Mouse (Mus musculus): ENCODE data around the gene Dtd2. TPM values are rescaled to one million over a fixed set of nuclear protein-coding genes. Genes with fewer than 3 reads are reported as not detected.
A peak's percentile ranks its signal among the peaks of the same experiment; 100 is the strongest.

Gene Dtd2
- polyA plus RNA-seq, 1 experiment from 2014 or later, result 21.1 TPM

DNA sequence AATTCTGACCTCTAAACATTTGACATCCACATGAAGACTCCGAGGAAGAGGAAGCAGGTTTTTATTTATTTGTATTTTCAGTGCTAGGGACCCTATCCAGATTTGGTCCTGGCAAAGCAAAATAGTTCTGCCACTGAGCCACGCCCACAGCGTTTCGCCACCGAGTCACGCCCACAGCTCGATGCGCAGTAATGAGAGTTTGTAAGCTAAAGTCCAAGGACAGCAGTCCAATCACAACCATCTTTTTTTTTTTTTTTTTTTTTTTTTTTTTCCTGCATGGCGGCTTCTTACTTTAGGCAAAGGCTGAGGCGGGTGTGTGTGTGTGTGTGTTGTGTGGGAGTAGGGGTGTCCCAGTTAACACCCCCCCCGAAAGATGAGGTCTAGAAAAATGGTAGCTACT is 7.7 kb upstream of the Dtd2 start:
- WGBS, result 71% methylated on average over 10 of the region's 11 CpGs
- Histone ChIP-seq H3K9ac (ENCODE audit: low read length) (no peak overlapping the region), H3K36me3 (ENCODE audit: control insufficient read depth, insufficient read depth, low read length) (no peaks in the 10 kb centered on the region), H3K9me3 (replicated peaks; ENCODE audit: control insufficient read depth, low read length) (no peaks in the 10 kb centered on the region), H3K4me2 (ENCODE audit: low read depth, low read length) (no peak overlapping the region), H3K4me3 (replicated peaks; ENCODE audit: low read length) (no peak overlapping the region), H3K4me1 (ENCODE audit: control insufficient read depth, insufficient read depth, low read length) (no peaks in the 10 kb centered on the region), H3K27ac (ENCODE audit: low read length) (no peak overlapping the region), H3K27me3 (ENCODE audit: control insufficient read depth, insufficient read depth, low read length) (no peaks in the 10 kb centered on the region)
- ATAC-seq (ENCODE audit: insufficient read depth, low FRiP score), result no peak

DNA sequence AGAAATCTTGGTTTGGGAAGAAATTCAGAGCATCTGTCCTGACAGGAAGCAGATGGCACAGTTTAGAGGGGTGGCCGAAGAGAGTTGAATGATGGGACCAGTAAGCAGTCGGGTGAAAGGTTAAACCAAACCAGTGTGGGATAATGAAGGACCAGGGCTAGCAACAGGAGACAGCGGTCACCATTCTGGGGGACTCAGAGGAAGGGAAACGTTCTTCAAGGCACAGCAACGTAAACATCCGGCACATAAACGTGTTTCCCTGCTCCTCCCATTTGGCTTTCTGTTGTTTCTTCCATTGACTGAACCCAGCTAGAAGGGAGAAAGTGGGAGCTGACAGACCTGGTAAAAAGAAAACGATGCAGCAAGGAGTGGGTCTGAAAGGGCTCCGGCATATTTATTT is 7.0 kb upstream of the Dtd2 start:
- Histone ChIP-seq H3K9me3 (replicated peaks; ENCODE audit: control insufficient read depth, low read length) (no peaks in the 10 kb centered on the region), H3K27ac (ENCODE audit: low read length) (no peak overlapping the region), H3K4me3 (replicated peaks; ENCODE audit: low read length) (no peak overlapping the region), H3K9ac (ENCODE audit: low read length) (no peak overlapping the region), H3K4me1 (ENCODE audit: control insufficient read depth, insufficient read depth, low read length) (no peaks in the 10 kb centered on the region), H3K27me3 (ENCODE audit: control insufficient read depth, insufficient read depth, low read length) (no peaks in the 10 kb centered on the region), H3K36me3 (ENCODE audit: control insufficient read depth, insufficient read depth, low read length) (no peaks in the 10 kb centered on the region), H3K4me2 (ENCODE audit: low read depth, low read length) (no peak overlapping the region; the same call in 1 of the 2 replicates)
- 22% methylated on average over 9 of the region's 9 CpGs for WGBS
- ATAC-seq (ENCODE audit: insufficient read depth, low FRiP score), result no peak

DNA sequence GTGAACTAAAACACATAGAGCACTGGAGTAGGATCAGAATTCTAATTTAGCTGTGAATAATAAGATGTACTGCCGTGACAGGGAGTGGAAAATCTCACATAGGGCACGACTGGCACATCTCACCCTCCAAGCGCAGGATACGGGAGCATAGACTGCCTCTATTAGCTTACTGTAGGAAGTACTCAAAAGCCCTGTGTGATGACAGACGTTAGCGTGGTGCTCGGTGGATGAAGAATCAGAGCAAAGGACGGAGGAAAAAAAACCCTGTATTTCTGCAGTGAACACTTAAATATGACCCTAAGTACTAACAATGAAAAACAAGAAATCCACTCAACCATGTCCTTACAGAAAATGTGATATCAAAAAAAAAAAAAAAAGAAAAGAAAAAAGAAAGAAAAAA is 5.9 kb upstream of the Dtd2 start:
- H3K4me1 ChIP-seq (ENCODE audit: control insufficient read depth, insufficient read depth, low read length), result no peaks in the 10 kb centered on the region
- 54% methylated on average over 8 of the region's 8 CpGs for WGBS
- no peak for ATAC-seq (ENCODE audit: insufficient read depth, low FRiP score)

DNA sequence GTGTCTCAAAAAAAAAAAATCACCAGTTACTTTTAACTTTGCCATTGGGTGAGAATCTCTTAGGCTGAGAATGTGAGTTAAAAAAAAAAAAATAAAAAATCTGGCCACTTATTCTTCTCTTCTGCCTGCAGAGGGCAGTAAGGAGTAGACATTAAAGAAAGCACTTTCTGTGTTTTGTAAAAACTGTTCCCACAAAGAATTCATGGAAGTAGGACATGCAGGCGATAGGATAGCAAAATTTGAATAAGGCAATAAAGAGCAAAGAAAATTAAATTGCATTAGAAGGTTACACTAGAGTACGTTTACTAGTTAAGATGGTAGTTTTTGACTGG is 4.3 kb upstream of the Dtd2 start:
- 62% methylated on average over 2 of the region's 2 CpGs for WGBS
- no peak overlapping the region for H3K4me3 ChIP-seq (replicated peaks; ENCODE audit: low read length)
- no peak overlapping the region for H3K9ac ChIP-seq (ENCODE audit: low read length)
- no peaks in the 10 kb centered on the region for H3K36me3 ChIP-seq (ENCODE audit: control insufficient read depth, insufficient read depth, low read length)
- no peak for ATAC-seq (ENCODE audit: insufficient read depth, low FRiP score)
- H3K4me2 ChIP-seq (ENCODE audit: low read depth, low read length), result no peak overlapping the region
- H3K27ac ChIP-seq (ENCODE audit: low read length), result no peak overlapping the region
- H3K9me3 ChIP-seq (replicated peaks; ENCODE audit: control insufficient read depth, low read length), result no peaks in the 10 kb centered on the region
- no peaks in the 10 kb centered on the region for H3K4me1 ChIP-seq (ENCODE audit: control insufficient read depth, insufficient read depth, low read length)
- no peaks in the 10 kb centered on the region for H3K27me3 ChIP-seq (ENCODE audit: control insufficient read depth, insufficient read depth, low read length)

More for the DNA sequence above, 5.9 kb upstream of the Dtd2 start:
- H3K27ac ChIP-seq (ENCODE audit: low read length), result no peak overlapping the region
- no peak overlapping the region for H3K9ac ChIP-seq (ENCODE audit: low read length)
- H3K27me3 ChIP-seq (ENCODE audit: control insufficient read depth, insufficient read depth, low read length), result no peaks in the 10 kb centered on the region
- H3K4me2 ChIP-seq (ENCODE audit: low read depth, low read length), result no peak overlapping the region
- no peaks in the 10 kb centered on the region for H3K36me3 ChIP-seq (ENCODE audit: control insufficient read depth, insufficient read depth, low read length)
- no peaks in the 10 kb centered on the region for H3K9me3 ChIP-seq (replicated peaks; ENCODE audit: control insufficient read depth, low read length)
- H3K4me3 ChIP-seq (replicated peaks; ENCODE audit: low read length), result no peak overlapping the region

DNA sequence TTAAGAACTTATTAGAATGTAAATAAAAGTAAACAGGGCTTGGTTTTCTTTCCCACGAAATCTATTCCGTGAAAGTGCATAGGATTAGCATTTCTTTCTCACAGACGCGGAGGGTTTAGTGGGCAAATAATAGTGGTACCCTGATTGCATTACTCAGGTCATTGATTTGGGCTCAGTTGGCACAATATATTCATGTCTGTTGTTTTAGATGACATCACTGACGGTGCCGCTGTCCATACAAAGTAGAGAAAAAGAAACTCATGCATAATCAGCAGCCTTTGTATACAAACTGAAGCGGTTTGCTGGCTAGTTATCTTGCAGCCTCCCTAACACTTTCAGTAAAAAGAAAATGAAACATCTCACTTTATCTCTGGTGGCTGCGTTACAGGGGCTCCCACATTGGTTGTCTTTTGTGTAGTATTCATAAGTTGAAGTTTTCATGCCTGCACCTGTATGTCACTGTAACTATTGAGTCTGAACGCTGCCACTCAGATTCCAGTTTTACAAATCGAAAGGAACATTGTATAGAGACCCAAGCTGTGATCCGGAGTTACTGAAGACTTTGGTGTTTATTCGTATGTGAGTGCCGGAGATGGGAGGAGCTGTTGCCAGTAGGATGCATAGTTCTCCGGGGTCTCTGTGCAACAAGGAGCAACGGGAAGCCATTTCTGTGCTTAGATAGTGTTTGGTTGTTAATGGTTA is 3.8 kb upstream of the Dtd2 start:
- Histone ChIP-seq H3K36me3 (ENCODE audit: control insufficient read depth, insufficient read depth, low read length) (no peaks in the 10 kb centered on the region), H3K27me3 (ENCODE audit: control insufficient read depth, insufficient read depth, low read length) (no peaks in the 10 kb centered on the region), H3K4me1 (ENCODE audit: control insufficient read depth, insufficient read depth, low read length) (peaks cover under 1% of the 10 kb centered on the region; the same call in 1 of the 2 replicates), H3K9me3 (replicated peaks; ENCODE audit: control insufficient read depth, low read length) (no peaks in the 10 kb centered on the region), H3K4me2 (ENCODE audit: low read depth, low read length) (no peak overlapping the region), H3K4me3 (replicated peaks; ENCODE audit: low read length) (no peak overlapping the region), H3K9ac (ENCODE audit: low read length) (no peak overlapping the region), H3K27ac (ENCODE audit: low read length) (no peak overlapping the region)
- WGBS, result 69% methylated on average over 15 of the region's 15 CpGs
- ATAC-seq (ENCODE audit: insufficient read depth, low FRiP score), result no peak

DNA sequence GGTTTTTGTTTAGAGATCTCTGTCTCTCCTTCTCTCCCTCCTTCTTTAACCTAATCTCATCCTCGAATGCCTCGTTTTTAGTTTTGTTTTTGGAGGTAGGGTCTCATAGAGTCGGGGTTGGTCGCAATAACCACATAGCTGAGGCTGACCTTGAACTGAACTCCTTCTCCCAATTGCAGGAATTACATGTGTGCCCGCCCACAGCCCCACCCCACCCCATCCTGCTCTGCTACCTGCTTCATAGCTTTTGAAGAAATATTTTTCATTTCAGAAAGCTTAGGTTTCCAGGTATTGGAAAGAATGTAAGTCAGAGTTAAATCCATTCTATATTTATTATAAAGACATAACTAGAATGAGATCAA is 313 bp upstream of the Dtd2 start:
- Histone ChIP-seq H3K9me3 (replicated peaks; ENCODE audit: control insufficient read depth, low read length) (no peaks in the 10 kb centered on the region), H3K4me1 (ENCODE audit: control insufficient read depth, insufficient read depth, low read length) (peaks cover 3% of the 10 kb centered on the region; the same call in 1 of the 2 replicates), H3K27ac (ENCODE audit: low read length) (no peak overlapping the region; the same call in 1 of the 2 replicates), H3K4me2 (ENCODE audit: low read depth, low read length) (peak overlapping the region; percentile 75), H3K4me3 (replicated peaks; ENCODE audit: low read length) (peak overlapping the region; percentile 95), H3K27me3 (ENCODE audit: control insufficient read depth, insufficient read depth, low read length) (no peaks in the 10 kb centered on the region), H3K36me3 (ENCODE audit: control insufficient read depth, insufficient read depth, low read length) (no peaks in the 10 kb centered on the region), H3K9ac (ENCODE audit: low read length) (peak overlapping the region; percentile 91)
- 35% methylated on average over 5 of the region's 5 CpGs for WGBS
- peak; percentile 71 for ATAC-seq (ENCODE audit: insufficient read depth, low FRiP score)

DNA sequence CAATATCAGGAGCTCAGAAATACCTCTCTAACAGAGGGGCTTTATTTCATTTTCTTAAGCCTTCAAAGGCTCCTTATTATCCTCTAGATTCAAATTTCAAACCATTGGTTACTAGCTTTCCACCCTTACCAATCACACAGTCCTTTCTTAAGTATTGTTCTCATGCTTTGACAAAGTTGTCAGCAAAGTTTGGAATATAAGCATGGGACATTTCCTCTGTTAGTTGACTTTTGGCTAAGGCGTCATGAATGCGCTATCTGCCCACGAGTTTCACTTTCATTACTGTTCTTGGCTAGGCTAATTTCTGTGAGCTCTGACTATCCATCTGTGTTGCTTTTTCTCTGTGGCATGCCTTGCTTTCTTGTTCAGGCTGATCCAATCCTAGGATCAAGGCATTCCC is 3.6 kb downstream of the Dtd2 start:
- peaks cover 3% of the 10 kb centered on the region; the same call in 1 of the 2 replicates for H3K4me1 ChIP-seq (ENCODE audit: control insufficient read depth, insufficient read depth, low read length)
- 91% methylated on average over 3 of the region's 3 CpGs for WGBS
- H3K4me3 ChIP-seq (replicated peaks; ENCODE audit: low read length), result no peak overlapping the region
- no peak overlapping the region for H3K9ac ChIP-seq (ENCODE audit: low read length)
- H3K27ac ChIP-seq (ENCODE audit: low read length), result no peak overlapping the region
- ATAC-seq (ENCODE audit: insufficient read depth, low FRiP score), result no peak
- H3K9me3 ChIP-seq (replicated peaks; ENCODE audit: control insufficient read depth, low read length), result no peaks in the 10 kb centered on the region
- H3K27me3 ChIP-seq (ENCODE audit: control insufficient read depth, insufficient read depth, low read length), result no peaks in the 10 kb centered on the region
- no peak overlapping the region for H3K4me2 ChIP-seq (ENCODE audit: low read depth, low read length)
- no peaks in the 10 kb centered on the region for H3K36me3 ChIP-seq (ENCODE audit: control insufficient read depth, insufficient read depth, low read length)

DNA sequence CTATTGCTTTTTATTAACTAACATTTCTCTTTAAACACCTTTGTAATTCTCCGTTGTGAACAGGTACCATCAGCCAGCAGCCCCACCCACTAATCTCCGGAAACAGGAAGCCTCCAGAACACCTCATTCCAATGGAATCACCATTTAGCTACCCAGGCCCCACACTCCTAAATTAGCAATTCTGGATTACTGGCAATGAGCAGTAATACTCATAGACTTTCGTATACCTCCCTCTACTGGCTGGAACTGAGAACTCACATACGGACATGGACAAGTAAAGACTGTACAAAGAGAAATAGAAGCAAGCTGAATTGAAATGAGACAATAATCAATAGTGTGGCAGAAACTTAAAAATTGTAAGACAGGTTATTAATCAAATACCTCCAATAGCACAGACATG is 4.8 kb downstream of the Dtd2 start:
- H3K27me3 ChIP-seq (ENCODE audit: control insufficient read depth, insufficient read depth, low read length), result no peaks in the 10 kb centered on the region
- no peak overlapping the region for H3K4me2 ChIP-seq (ENCODE audit: low read depth, low read length)
- H3K9ac ChIP-seq (ENCODE audit: low read length), result no peak overlapping the region
- no peak overlapping the region for H3K27ac ChIP-seq (ENCODE audit: low read length)
- no peaks in the 10 kb centered on the region for H3K9me3 ChIP-seq (replicated peaks; ENCODE audit: control insufficient read depth, low read length)
- H3K4me1 ChIP-seq (ENCODE audit: control insufficient read depth, insufficient read depth, low read length), result peaks cover 3% of the 10 kb centered on the region; the same call in 1 of the 2 replicates
- no peak overlapping the region for H3K4me3 ChIP-seq (replicated peaks; ENCODE audit: low read length)
- WGBS, result 24% methylated on average over 4 of the region's 4 CpGs
- no peaks in the 10 kb centered on the region; the same call in 1 of the 2 replicates for H3K36me3 ChIP-seq (ENCODE audit: control insufficient read depth, insufficient read depth, low read length)
- ATAC-seq (ENCODE audit: insufficient read depth, low FRiP score), result peak; percentile 20; the same call in 1 of the 2 replicates

DNA sequence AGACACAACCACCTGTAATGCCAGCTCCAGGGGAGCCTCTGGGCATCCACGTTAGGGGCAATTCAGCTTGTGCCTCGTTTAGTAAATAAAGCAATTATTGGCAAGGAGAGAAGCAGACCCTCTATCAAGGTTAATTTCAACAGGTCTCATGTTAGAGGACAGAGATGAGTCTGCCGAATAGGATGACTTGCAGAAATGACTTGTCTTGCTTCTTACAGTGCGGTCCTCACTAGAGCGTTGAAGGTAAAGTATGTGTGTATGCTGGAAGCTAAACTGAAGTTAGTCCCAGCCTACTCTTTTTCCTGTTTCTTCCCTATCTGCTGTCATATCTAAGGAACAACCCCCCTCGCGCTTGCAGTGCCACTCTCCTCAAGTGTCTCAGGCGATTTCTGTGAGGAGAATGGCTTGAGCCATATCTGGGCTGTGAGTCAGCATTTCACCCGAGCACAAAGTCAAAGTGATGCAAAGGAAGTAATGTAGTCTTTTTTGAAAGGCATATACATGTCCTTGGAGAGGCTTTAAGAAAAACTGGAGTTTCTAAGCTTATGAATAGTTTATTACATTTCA is 7.9 kb downstream of the Dtd2 start:
- Histone ChIP-seq H3K4me2 (ENCODE audit: low read depth, low read length) (no peak overlapping the region), H3K4me3 (replicated peaks; ENCODE audit: low read length) (no peak overlapping the region), H3K27ac (ENCODE audit: low read length) (no peak overlapping the region), H3K27me3 (ENCODE audit: control insufficient read depth, insufficient read depth, low read length) (no peaks in the 10 kb centered on the region), H3K9me3 (replicated peaks; ENCODE audit: control insufficient read depth, low read length) (no peaks in the 10 kb centered on the region), H3K4me1 (ENCODE audit: control insufficient read depth, insufficient read depth, low read length) (no peaks in the 10 kb centered on the region), H3K36me3 (ENCODE audit: control insufficient read depth, insufficient read depth, low read length) (no peaks in the 10 kb centered on the region; the same call in 1 of the 2 replicates), H3K9ac (ENCODE audit: low read length) (no peak overlapping the region)
- no peak for ATAC-seq (ENCODE audit: insufficient read depth, low FRiP score)
- 84% methylated on average over 9 of the region's 9 CpGs for WGBS
